ENCODE assay signal across 8 mouse cellular contexts in the genomic region with DNA sequence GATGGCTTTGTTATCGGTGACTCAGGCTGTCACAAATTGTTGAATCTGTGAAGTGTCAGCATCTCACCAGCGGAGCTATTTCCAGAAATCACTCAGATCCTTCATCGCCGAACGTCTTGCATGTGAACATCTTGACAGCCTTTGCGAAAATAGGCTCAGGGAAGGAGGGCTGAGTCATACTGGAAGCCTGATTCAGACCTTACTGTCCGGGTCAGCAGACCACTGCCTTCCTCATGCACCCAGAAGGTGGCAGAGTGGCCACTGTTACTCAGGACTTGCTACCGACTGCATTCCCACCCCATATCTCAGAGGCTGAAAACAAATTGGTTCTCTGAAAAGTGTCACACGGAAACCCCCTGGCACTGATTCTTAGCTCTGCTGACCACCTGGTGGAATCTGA. TPM values are rescaled to one million over a fixed set of nuclear protein-coding genes. Genes with fewer than 3 reads are reported as not detected.
DNase-seq lines count a peak whose midpoint lies in the region; ATAC-seq and TF ChIP-seq lines count a peak whose summit lies in the region.

No protein-coding gene starts in this region.

- TF ChIP-seq CTCF in hindbrain, postnatal 0 days (IDR thresholded peaks at IDR 0.05; ENCODE audit: low read depth): peak; percentile 50

- DNase-seq in hindbrain, postnatal 0 days (ENCODE audit: low spot score): peak; percentile 15
- DNase-seq in adrenal gland, postnatal 25 days: peak; percentile 5
- DNase-seq in heart, postnatal 14 days: peak; percentile 7 to 16
- DNase-seq in liver: no peak
- no peak for DNase-seq in hindbrain, embryonic 14.5 days (ENCODE audit: low spot score)

- no peak overlapping the region for H3K4me3 ChIP-seq in hindbrain, postnatal 0 days (ENCODE audit: low read length)
- no peak overlapping the region for H3K4me3 ChIP-seq in hindbrain, embryonic 16.5 days (ENCODE audit: low read length)
- no peak overlapping the region for H3K4me3 ChIP-seq in forebrain, embryonic 16.5 days (replicated peaks; ENCODE audit: low read length)
- H3K4me3 ChIP-seq in hindbrain, embryonic 14.5 days (replicated peaks; ENCODE audit: low read length): no peak overlapping the region

- no peaks in the 10 kb centered on the region for H3K27me3 ChIP-seq in hindbrain, postnatal 0 days (ENCODE audit: insufficient read depth, low read length)
- no peaks in the 10 kb centered on the region for H3K27me3 ChIP-seq in hindbrain, embryonic 16.5 days (replicated peaks; ENCODE audit: control insufficient read depth, insufficient read depth, low read length)
- no peaks in the 10 kb centered on the region for H3K27me3 ChIP-seq in forebrain, embryonic 16.5 days (replicated peaks; ENCODE audit: control insufficient read depth, insufficient read depth, low read length)
- H3K27me3 ChIP-seq in hindbrain, embryonic 14.5 days (ENCODE audit: control insufficient read depth, insufficient read depth, low read length): no peaks in the 10 kb centered on the region

- H3K36me3 ChIP-seq in hindbrain, postnatal 0 days (ENCODE audit: insufficient read depth, low read length): no peaks in the 10 kb centered on the region
- H3K36me3 ChIP-seq in hindbrain, embryonic 16.5 days (ENCODE audit: control insufficient read depth, insufficient read depth, low read length): no peaks in the 10 kb centered on the region
- no peaks in the 10 kb centered on the region for H3K36me3 ChIP-seq in forebrain, embryonic 16.5 days (ENCODE audit: control insufficient read depth, insufficient read depth)
- no peaks in the 10 kb centered on the region for H3K36me3 ChIP-seq in hindbrain, embryonic 14.5 days (replicated peaks; ENCODE audit: control insufficient read depth, insufficient read depth)

- no peaks in the 10 kb centered on the region for H3K9me3 ChIP-seq in hindbrain, postnatal 0 days (ENCODE audit: low read length)
- no peaks in the 10 kb centered on the region for H3K9me3 ChIP-seq in hindbrain, embryonic 16.5 days (ENCODE audit: control insufficient read depth, low read length)
- no peaks in the 10 kb centered on the region for H3K9me3 ChIP-seq in forebrain, embryonic 16.5 days (ENCODE audit: control insufficient read depth, low read length)
- H3K9me3 ChIP-seq in hindbrain, embryonic 14.5 days (ENCODE audit: control insufficient read depth, low read length): no peaks in the 10 kb centered on the region

- H3K4me1 ChIP-seq in hindbrain, postnatal 0 days (ENCODE audit: insufficient read depth, low read length): no peaks in the 10 kb centered on the region
- H3K4me1 ChIP-seq in hindbrain, embryonic 16.5 days (ENCODE audit: control insufficient read depth, insufficient read depth, low read depth, low read length): no peaks in the 10 kb centered on the region
- no peaks in the 10 kb centered on the region for H3K4me1 ChIP-seq in forebrain, embryonic 16.5 days (replicated peaks; ENCODE audit: control insufficient read depth, insufficient read depth, low read length)
- H3K4me1 ChIP-seq in hindbrain, embryonic 14.5 days (replicated peaks; ENCODE audit: control insufficient read depth, insufficient read depth, low read length): no peaks in the 10 kb centered on the region

- H3K9ac ChIP-seq in hindbrain, postnatal 0 days (replicated peaks; ENCODE audit: low read length): no peak overlapping the region
- no peak overlapping the region for H3K9ac ChIP-seq in hindbrain, embryonic 16.5 days (ENCODE audit: low read depth, low read length)
- no peak overlapping the region for H3K9ac ChIP-seq in forebrain, embryonic 16.5 days (replicated peaks; ENCODE audit: low read depth, low read length)
- no peak overlapping the region for H3K9ac ChIP-seq in hindbrain, embryonic 14.5 days

- no peak overlapping the region for H3K4me2 ChIP-seq in hindbrain, postnatal 0 days (ENCODE audit: low read depth, low read length)
- H3K4me2 ChIP-seq in hindbrain, embryonic 16.5 days (ENCODE audit: low read length): no peak overlapping the region
- H3K4me2 ChIP-seq in forebrain, embryonic 16.5 days (ENCODE audit: low read length): no peak overlapping the region
- no peak overlapping the region for H3K4me2 ChIP-seq in hindbrain, embryonic 14.5 days (replicated peaks)

- ATAC-seq in hindbrain, postnatal 0 days: peak; percentile 29; the same call in 1 of the 2 replicates
- ATAC-seq in hindbrain, embryonic 16.5 days: no peak
- peak; percentile 63; the same call in 1 of the 2 replicates for ATAC-seq in neutrophil, adult 5-6 weeks (ENCODE audit: extremely low read depth, insufficient number of reproducible peaks, low FRiP score, poor library complexity, severe bottlenecking)
- no peak for ATAC-seq in forebrain, embryonic 16.5 days
- no peak for ATAC-seq in hindbrain, embryonic 14.5 days (ENCODE audit: low FRiP score)

- H3K27ac ChIP-seq in hindbrain, postnatal 0 days: no peak overlapping the region
- H3K27ac ChIP-seq in hindbrain, embryonic 16.5 days (ENCODE audit: low read depth, low read length): no peak overlapping the region
- H3K27ac ChIP-seq in forebrain, embryonic 16.5 days (ENCODE audit: low read length): no peak overlapping the region
- no peak overlapping the region for H3K27ac ChIP-seq in hindbrain, embryonic 14.5 days

- intact Hi-C loops in heart, postnatal 14 days (cut with DNase I): loop anchor here (2.0 kb wide), 1 partner anchor 125 kb away; no protein-coding TSS in a partner anchor

- WGBS in hindbrain, postnatal 0 days: 70% methylated on average over 9 of the region's 9 CpGs
- 78% methylated on average over 9 of the region's 9 CpGs for WGBS in hindbrain, embryonic 16.5 days
- 81% methylated on average over 9 of the region's 9 CpGs for WGBS in forebrain, embryonic 16.5 days
- WGBS in hindbrain, embryonic 14.5 days: 77% methylated on average over 9 of the region's 9 CpGs

RNA-seq across cellular contexts. Expression of a gene that starts 55.9 kb away (rescaled TPM):
- total RNA-seq in hindbrain, postnatal 0 days (2014; rRNA removed): 13.0 and 17.2 TPM in 2 replicates
- 29.4 and 30.1 TPM in 2 replicates for polyA plus RNA-seq in hindbrain, postnatal 0 days (2015; fragmentation: Nextera tagmentation; extraction: Ambion mirVana)
- 20.4 and 30.8 TPM in 2 replicates for polyA plus RNA-seq in hindbrain, embryonic 16.5 days (2015; fragmentation: Nextera tagmentation; extraction: Ambion mirVana)
- total RNA-seq in adrenal gland, postnatal 25 days (2021): 30.8 and 34.0 TPM in 2 replicates
- 10 to 100 TPM; 19.6 to 19.9 TPM for total RNA-seq in heart, postnatal 14 days (2021)
- total RNA-seq in neutrophil, adult 5-6 weeks (2017): 18.5 and 20.6 TPM in 2 replicates
- polyA plus RNA-seq in forebrain, embryonic 16.5 days (2015; fragmentation: Nextera tagmentation; extraction: Ambion mirVana): 14.0 and 15.9 TPM in 2 replicates
- polyA plus RNA-seq in hindbrain, embryonic 14.5 days (2014; fragmentation: Nextera tagmentation; extraction: Ambion mirVana): 33.1 and 34.9 TPM in 2 replicates

RNA-seq across cellular contexts. Expression of a gene that starts 58.8 kb away (rescaled TPM):
- 198 and 246 TPM in 2 replicates for total RNA-seq in hindbrain, postnatal 0 days (2014; rRNA removed)
- 382 and 392 TPM in 2 replicates for polyA plus RNA-seq in hindbrain, postnatal 0 days (2015; fragmentation: Nextera tagmentation; extraction: Ambion mirVana)
- polyA plus RNA-seq in hindbrain, embryonic 16.5 days (2015; fragmentation: Nextera tagmentation; extraction: Ambion mirVana): 297 and 329 TPM in 2 replicates
- 284 and 287 TPM in 2 replicates for total RNA-seq in adrenal gland, postnatal 25 days (2021)
- total RNA-seq in heart, postnatal 14 days (2021): 1,000 to 10,000 TPM; 1,063 to 1,094 TPM
- 51.8 and 57.1 TPM in 2 replicates for total RNA-seq in neutrophil, adult 5-6 weeks (2017)
- 227 and 233 TPM in 2 replicates for polyA plus RNA-seq in forebrain, embryonic 16.5 days (2015; fragmentation: Nextera tagmentation; extraction: Ambion mirVana)
- polyA plus RNA-seq in hindbrain, embryonic 14.5 days (2014; fragmentation: Nextera tagmentation; extraction: Ambion mirVana): 312 and 319 TPM in 2 replicates

Comparison
In these comparisons a context has a peak if more than half of its experiments do, and no peak if none do; other contexts are left out.
1. ATAC-seq: peak in hindbrain, postnatal 0 days (single experiment) and neutrophil, adult 5-6 weeks (single experiment); none in hindbrain, embryonic 16.5 days (single experiment), forebrain, embryonic 16.5 days (single experiment) and hindbrain, embryonic 14.5 days (single experiment).
2. DNase-seq: peak in hindbrain, postnatal 0 days (single experiment), adrenal gland, postnatal 25 days (single experiment) and heart, postnatal 14 days (2 of 2); none in liver (single experiment) and hindbrain, embryonic 14.5 days (single experiment).